Mouse (Mus musculus) heart, adult 18-20 months (tissue): Measurements from ENCODE around the gene Plekhh3. TPM values are rescaled to one million over a fixed set of nuclear protein-coding genes. Genes with fewer than 3 reads are reported as not detected.

Experiments
- DNase-seq, 2 experiments: peaks; one replicate each; pipeline ENCODE4 v3.0.0; 2021 to 2022; ENCODE audit warnings: mixed read lengths in 1 of 2
- long read RNA-seq, 2 experiments: library from polyadenylated mRNA; stranded (forward); transcript quantifications; one replicate each; pipeline ENCODE4 v2.0.0; 2021
- total RNA-seq, 2 experiments: library from RNA; stranded (reverse); gene quantifications; 2 replicates each; pipeline ENCODE4 v1.2.3; 2021

Gene Plekhh3
- total RNA-seq: 10 to 100 TPM; 12.6 to 12.8 TPM
- long read RNA-seq, experiment 1, transcript Plekhh3-206 (13 exons, 3,010 nt): major isoform, 14 of 27 reads
- long read RNA-seq, experiment 1, partial matches to known transcripts: 3 of 27 reads
- long read RNA-seq, experiment 1, other reads (novel, unspliced or antisense): 5 of 27 reads
- long read RNA-seq, experiment 2, partial matches to known transcripts: 1 of 10 reads
- long read RNA-seq, experiment 2, other reads (novel, unspliced or antisense): 3 of 10 reads

GRCm38 (mm10) chr11:101170811-101171610, at the start of gene Plekhh3:
Gene Plekhh3 (minus strand): TSS chr11:101171351.
- peak; percentile 93 to 98 for DNase-seq

DNA sequence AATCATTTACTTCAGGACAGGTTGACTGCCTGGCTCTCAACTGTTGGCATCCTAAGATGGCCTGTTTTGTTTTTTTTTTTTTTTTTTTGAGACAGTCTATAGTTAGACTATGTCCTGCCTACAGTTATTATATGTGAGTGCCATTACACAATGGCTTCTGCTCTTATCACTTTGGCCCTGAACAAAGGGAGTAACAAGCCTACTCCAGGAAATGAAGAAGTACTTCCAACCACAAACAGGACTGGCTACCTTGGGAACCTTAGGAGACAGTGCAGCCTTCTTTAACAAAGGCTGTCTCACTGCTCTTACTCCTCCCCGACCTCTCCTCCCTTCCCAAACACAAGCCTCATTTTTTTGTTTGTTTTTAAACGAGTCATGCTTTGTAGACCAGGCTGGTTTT, 49.7 kb upstream of the Plekhh3 start:
- no peak for DNase-seq

DNA sequence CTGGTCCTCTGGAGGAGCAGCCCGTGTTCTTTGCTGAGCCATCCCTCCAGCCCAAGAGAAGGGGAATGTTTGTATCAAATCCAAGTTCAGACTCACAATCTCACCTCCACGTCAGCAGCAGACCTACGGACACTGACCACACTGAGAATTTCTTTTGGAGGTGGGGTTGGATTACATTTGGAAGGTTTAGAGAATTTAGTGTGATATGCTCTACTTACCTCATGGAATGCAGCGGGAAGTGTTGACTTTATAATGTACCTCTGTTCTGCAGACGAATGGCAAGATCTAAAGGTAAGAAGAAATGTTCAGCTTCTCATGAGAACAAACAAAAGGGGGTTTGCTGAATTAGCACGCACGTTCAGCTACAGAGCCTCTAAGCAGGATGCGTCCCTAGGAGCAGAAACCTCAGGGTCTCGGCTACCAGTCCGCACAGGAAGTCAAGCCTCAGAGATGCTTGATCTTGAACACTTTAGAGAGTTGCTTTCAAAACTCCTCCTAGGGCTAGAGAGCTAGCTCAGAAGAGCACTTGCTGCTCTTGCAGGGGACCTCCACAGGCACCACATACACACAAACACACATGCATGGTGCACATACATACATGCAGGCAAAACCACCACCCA, 47.4 kb upstream of the Plekhh3 start:
- DNase-seq: no peak

- DNase-seq: no peak
Observed at GRCm38 (mm10) chr11:101216936-101217335, 45.8 kb upstream of the Plekhh3 start.

DNA sequence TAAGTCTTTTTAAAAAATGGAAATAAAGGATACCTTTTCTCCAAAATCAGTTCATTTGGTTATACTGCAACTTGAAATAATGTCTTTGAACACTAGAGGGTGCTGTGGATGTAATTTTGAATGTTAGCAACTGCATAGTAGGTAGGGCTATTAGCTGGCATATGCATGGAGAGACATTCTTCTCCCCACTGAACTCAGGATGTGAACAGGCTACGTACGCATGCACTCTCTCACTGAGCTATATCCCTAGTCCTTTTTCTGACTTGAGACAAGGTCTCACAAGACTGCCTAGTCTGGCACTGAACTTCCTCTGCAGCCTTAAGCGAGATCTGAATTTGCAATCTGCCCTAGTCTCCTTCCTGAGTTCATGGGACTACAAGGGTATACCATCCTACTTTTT, 40.8 kb upstream of the Plekhh3 start:
- DNase-seq: peak; percentile 69 to 86

DNA sequence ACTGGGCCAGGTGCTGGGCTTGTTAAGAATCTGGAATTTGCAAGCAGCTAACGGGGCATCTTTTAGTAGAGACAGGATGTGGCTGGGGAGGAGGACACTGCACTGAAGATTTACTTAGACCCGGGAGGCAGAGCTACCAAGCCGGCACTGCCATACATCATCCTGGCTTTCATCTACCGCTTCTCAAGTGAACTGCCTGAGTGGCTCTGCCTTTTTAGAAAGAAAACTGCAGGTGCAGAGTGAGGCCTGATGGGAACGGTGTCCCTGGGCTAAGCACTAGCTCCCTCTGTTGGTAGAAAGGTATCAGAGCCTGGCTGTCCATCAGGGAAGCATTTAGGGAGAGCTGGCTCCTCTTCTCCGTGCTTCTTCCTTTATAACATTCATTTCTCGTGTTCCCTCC, 29.8 kb upstream of the Plekhh3 start:
- DNase-seq: no peak

DNA sequence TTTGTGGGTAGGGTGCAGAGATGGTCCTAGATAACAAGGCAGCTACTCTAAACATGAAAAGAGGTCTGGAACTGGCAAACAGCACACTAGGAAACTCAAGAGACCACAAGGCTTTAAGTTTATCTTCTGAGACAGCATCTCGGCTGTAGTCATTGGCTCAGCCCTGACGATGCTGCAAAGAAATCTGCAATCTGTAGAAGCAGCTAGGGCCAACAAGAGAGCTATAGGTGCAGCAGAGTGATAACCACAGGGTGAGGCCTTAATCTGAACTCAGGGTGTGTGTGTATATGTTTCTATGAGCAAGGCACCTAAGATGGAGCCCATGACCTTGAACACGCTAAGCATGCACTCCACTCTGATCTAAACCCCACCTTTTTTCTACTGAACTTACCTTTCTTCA, 28.4 kb upstream of the Plekhh3 start:
- DNase-seq: no peak

GRCm38 (mm10) chr11:101196175-101196574, 25.0 kb upstream of the Plekhh3 start:
- no peak for DNase-seq

DNA sequence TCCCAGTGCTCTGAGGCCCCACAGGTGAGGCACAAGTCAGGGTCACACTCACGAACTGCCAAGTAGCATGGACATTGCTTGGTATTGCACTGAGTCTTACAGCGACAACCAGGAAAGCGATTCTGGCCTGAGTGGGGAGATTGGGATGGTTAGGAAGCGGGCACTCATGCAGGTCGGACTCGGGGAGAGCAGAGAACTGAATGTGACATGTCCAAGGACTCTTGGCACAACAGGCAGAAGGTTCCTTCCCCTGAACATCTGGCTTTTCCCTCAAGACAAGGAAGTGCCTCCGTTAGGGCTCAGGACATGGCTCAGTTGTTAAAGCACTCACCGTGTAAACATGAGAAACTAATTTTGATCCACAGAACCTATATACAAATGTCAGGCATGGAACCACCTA, 24.4 kb upstream of the Plekhh3 start:
- no peak for DNase-seq

DNA sequence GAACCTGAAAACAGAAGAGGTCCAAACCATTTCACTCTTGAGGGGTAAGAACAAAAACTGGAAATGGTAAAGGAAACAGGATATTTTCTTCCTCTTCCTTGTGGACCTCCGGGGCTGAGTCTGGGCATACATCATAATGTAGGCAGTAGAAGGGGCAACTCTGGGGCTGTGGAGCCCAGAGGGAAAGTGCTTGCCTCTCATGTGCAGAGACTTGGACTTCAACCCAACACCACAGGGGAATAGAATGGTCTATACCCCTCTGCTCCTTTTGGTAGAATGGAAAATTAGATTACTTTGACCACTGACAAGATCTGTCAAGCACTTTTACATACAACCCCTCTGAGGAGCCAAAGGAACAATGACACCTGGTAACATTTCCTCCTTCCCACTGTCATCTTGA, 23.9 kb upstream of the Plekhh3 start:
- DNase-seq: no peak

GRCm38 (mm10) chr11:101194643-101195042, 23.5 kb upstream of the Plekhh3 start:
- no peak for DNase-seq

GRCm38 (mm10) chr11:101194137-101194536, 23.0 kb upstream of the Plekhh3 start:
- no peak for DNase-seq

DNA sequence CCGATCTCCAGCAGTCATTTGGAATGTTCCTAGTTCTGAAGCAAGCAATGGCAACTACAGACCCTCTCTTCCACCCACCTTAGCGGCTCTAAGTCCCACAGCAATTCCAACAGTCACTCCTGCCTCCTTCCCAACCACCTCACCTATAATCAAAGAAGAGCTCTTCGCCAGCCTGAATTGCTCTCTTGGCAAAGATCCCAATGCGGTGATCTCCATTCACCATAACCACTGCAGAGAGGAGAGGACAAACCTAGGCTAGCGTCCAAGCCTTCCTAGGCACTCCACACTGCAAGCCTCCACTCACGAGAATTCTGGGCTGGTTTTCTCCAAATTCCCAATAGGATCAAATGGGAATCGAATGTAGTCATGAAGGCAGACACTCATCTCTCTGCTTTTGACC, 21.9 kb upstream of the Plekhh3 start:
- DNase-seq: no peak

DNA sequence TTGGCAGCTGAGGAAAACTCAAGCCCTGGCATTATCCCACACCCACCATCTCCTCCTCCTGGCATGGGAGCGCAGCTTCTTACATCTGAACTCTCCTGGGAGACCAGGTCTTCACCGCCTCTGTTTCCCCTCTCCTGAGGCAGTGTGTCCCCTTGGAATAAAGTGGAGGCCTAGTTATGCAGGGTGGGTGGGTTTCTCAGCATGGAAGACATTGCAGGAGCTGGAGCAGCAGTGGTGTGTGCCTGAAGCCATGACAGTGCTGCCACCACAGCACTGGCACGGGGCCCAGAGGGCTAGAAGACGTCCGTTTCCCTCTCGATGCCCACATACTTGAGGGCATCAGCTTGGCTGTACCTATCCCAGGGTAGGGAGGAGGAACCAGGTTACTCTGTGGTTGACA, 21.5 kb upstream of the Plekhh3 start:
- no peak for DNase-seq

GRCm38 (mm10) chr11:101191919-101192470, 20.8 kb upstream of the Plekhh3 start:
- no peak for DNase-seq

GRCm38 (mm10) chr11:101190913-101191907, 20.1 kb upstream of the Plekhh3 start:
- DNase-seq: peak in 1 of 2 experiments; percentile 37

DNA sequence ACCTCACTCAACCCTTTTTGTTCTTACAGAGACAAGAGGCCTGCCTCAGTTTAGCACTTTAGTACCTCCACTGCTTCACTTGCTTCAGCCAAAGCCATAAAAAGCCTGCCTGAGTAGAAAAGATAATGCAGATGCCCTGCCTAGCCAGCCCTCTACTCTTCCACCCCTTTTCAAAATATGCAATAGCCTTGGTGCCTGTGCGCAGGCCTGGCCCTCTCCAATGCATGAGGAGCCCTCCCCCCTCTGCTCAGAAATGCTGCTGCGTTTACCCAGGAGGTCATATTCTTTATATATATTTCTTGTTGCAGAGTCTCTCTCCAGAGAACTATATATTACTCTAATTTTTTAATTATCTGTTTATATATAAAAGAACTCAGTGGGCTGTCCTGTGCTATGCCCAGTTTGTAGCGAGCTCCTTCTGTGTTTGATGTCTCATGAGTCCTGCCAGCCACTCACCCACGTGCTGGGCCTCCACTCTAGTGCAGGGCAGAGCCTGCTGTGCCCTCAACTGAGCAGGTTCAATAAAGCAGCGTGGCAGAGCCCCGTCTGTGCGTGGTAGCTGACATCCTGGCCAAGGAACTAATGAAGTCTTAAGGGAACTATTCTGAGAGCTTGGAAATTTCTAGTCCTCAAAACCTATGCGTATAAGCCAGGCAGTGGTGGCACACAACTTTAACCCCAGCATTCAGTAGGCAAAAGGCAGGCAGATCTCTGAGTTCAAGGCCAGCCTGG, 19.2 kb upstream of the Plekhh3 start:
- DNase-seq: no peak

DNA sequence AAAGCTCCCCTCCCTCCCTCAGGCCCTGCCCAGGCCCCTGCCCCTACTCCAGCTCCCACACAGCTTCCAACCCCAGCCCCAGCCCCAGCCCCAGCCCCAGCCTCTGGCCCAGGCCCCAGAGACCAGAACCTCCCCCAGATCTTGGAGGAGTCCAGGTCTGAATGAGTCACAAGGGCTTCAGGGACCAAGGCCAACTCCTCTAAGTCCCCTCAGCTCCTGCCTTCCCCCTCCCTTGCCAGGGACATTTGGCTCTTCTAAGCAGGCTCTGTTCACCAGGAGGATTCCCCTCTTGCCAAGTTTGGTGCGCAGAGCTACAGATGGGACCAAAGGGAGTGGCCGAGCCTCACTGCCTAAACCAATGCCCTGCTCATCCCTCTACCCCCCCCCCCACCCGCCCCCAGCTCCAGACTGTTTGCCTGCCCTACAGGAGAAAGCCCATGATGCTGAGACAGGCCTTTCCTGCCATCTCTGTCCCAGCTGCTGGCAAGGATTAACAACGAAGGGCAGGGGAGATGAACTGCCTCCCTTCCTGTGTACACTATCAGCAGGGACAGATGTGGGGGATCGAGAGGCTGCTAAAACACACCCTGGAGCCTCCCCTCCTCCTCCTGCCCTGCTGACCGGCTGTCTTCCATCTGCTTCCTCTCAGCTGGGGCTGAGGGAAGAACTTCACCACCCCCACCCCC, 18.5 kb upstream of the Plekhh3 start:
- DNase-seq: peak; percentile 74 to 88

DNA sequence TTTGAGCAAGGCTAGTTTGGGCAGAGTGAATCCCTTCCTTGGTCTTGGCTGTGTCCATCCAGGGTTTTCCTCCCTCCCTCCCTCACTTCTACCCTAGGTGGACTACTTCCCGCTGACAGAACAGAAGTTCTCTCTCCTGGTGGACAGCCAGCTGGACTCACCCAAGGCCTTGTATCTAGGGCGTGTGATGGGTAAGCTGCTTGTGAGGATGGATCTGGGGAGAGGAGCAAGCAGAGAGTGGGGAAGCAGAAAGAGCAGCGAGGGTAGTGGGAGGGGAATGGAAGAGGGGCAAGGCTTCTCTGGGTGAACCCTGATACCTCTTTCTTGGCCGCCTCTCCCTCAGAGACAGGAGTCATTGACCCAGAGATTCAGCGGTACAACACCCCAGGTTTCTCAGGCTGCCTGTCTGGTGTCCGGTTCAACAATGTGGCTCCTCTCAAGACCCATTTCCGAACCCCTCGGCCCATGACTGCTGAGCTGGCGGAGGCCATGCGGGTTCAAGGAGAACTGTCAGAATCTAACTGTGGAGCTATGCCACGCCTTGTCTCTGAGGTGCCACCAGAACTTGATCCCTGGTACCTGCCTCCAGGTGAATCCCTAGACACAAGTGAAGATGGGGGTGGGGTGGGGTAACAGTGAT, 17.1 kb upstream of the Plekhh3 start:
- DNase-seq: no peak

GRCm38 (mm10) chr11:101187541-101187940, 16.4 kb upstream of the Plekhh3 start:
- DNase-seq: no peak
